Mouse (Mus musculus): ENCODE data around the gene Gm28038.

DNA sequence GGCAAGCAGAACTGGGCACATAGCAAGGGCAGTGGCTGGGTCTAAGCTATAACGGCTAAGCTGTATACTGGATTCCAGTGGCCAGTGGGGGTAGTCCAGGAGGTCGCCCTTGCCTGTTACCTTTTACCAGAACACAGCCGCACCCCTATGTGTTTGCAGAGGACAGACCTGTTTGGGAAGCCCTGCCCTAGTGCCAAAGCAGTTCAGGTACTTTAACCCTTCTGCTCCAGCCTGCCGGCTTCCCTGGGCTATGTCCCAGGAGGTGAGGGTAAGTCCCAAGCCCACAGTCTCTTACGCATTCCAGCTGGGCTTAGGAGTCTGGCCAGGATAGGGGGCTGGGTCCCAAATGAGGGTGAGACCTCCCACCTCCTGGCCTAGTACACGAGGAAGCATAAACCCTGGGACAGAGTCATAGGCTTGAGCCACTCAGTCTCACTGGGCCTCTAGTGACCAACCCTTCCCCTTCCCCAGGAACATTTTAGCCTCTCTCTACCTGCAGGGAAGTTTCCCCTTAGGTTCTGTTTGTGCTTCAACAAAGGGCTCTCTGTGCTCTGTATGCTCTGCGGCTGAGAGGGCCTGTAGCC, 36.2 kb upstream of the Gm28038 start:
- no peak for TF ChIP-seq ZC3H11A (IDR thresholded peaks at IDR 0.05; ENCODE audit: borderline replicate concordance, low read depth, low read length)
- TF ChIP-seq HCFC1 (IDR thresholded peaks at IDR 0.05; ENCODE audit: borderline replicate concordance, insufficient read depth, low read length), result no peak
- no peak for TF ChIP-seq MAFK (IDR thresholded peaks at IDR 0.05; ENCODE audit: insufficient read depth, low read depth, low read length)
- no peak for TF ChIP-seq CHD2 (IDR thresholded peaks at IDR 0.05; ENCODE audit: low read depth, low read length)

Measured in ES-E14 (cell line).